Mouse (Mus musculus): ENCODE measurements around the gene Klk1b3.
"Not testable (repeated sequence)": the region's sequence is repeated elsewhere in the genome, so short reads cannot be mapped to it uniquely, and the experiment has no call there.

The Klk1b3 gene

DNA sequence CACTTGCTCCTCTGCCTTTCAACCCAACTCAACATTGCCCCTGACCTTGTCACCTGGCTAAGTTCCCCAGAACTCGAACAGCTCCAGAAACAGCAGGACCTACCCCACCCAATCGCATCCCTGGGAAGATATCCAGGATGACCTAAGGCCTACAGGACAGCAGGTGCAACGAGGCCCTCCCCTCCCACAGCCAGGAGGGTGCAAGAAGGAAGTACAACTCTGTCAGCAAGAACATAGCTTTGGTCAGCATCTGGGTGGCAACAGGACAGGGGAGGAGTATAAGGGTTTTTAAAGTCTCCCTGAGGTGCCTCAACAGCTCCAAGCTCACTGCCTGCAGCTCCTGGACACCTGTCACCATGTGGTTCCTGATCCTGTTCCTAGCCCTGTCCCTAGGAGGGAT lies at the start of gene Klk1b3:
TSS of gene Klk1b3 (plus strand) at position 301 of the 400 bp plus-strand sequence.
- no peak for DNase-seq

DNA sequence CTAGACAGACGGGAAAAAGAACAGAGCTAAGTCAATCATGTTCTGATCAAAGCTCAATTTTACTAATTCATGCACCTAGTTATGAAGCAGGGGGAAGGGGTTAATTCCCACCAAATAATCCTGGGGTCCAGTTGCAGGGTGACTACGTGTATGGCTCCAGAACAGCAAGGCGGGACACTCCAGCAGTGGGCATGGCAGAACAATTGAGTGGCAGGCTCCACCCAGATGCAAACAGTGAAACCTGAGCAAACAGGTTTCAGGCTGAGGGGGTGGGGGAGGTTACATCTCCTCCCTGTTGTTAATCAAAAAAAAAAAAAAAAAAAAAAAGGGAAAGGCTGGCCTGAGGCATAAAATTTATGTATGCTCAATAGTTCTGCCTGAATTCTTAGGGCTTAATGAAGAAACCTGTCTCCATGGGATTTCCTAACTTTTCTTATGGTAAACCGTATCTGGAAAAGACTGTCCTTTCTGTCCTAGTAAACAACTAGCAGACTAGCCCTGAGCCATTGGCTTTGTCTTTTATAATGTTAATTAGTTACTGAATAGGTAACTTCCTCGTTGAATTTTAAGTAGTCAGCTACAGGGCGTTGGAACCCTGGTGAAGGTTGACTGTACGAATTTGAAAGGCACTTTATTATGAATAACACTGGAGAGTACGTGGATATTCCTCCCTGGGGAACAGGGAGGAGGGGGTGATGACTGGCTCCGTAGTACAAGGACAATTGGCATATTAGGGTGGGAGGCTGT lies 18.5 kb upstream of the Klk1b3 start:
- DNase-seq = no peak

DNA sequence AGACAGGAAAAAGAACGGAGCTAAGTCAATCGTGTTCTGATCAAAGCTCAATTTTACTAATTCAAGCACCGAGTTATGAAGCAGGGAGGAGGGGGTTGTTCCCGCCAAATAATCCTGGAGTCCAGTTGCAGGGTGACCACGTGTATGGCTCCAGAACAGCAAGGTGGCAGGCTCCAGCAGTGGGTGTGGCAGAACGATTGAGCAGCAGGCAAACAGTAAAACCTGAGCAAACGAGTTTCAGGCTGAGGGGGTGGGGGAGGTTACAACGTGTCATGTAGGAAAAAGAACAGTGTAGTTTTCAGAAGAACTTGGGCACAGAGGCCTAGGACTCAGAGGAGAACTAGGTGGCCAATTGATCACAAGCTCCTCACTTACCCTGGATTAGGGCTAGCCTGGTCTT lies 11.5 kb upstream of the Klk1b3 start:
- DNase-seq = not testable (repeated sequence)

DNA sequence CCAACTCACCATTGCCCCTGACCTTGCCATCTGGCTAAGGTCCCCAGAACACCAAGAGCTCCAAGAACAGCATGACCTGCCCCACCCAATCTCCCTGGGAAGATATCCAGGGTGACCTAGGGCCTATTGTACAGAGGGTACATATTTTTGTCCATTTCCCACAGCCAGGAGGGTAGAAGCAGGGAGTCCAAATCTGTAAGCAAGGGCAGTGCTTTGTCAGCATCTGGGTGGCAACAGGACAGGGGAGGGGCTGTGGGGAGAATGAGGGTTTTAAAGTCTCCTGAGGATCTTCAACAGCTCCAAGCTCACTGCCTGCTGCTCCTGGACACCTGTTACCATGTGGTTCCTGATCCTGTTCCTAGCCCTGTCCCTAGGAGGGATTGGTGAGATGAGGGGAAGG lies 10.1 kb upstream of the Klk1b3 start, which contains the start of gene Klk1b24:
TSS of gene Klk1b24 (plus strand) at position 301 of the 400 bp plus-strand sequence.
- DNase-seq = not testable (repeated sequence)

DNA sequence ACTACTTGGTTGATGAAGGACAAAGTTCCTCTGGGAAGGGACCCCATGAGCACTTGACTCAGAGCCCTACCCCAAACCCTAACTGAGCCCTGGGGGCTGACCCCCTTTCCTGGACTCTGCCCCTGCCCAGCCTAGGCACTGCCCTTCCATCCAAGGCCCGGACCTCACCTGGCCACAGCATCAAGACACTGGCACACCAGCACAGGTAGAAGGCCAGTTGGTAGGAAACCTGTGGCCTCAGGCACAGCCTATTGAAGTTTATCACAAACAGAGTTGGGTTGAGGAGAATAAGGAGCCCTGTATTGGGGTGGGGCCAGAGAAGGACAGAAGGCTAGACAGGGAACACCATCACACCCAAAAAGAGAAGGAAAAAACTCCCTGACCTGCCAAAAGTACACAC lies 4.5 kb upstream of the Klk1b3 start:
- not testable (repeated sequence) for DNase-seq

DNA sequence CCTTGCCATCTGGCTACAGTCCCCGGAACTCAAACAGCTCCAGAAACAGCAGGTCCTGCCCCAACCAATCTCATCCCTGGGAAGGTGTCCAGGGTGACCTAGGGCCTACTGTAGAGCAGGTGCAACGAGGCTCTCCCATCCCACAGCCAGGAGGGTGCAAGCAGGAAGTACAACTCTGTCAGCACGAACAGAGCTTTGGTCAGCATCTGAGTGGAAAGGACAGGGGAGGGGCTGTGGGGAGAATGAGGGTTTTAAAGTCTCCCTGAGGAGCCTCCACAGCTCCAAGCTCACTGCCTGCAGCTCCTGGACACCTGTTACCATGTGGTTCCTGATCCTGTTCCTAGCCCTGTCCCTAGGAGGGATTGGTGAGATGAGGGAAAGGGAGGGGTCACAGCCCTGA lies 9.1 kb downstream of the Klk1b3 start, which contains the start of gene Klk1b4:
TSS of gene Klk1b4 (plus strand) at position 301 of the 400 bp plus-strand sequence.
- not testable (repeated sequence) for DNase-seq

DNA sequence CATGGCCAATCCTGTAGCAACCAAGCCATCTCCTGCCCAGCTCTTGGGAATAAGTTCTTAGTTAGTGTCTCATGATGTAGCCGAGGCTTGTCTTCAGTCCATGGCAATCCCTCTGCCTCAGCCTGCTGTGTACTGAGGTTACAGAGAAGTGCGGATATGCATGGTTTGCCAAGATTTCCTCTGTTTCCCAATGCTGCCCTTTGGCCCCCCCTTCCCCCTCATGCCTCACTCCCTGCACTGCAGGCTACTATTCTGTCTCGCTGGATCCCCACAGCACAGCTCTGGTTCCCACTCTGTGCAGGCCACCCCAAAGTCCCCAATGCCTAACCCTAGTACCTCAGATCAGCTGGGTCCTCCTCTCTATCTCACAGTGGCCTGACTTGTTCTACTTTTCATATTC lies 10.3 kb downstream of the Klk1b3 start:
- no peak for DNase-seq

DNA sequence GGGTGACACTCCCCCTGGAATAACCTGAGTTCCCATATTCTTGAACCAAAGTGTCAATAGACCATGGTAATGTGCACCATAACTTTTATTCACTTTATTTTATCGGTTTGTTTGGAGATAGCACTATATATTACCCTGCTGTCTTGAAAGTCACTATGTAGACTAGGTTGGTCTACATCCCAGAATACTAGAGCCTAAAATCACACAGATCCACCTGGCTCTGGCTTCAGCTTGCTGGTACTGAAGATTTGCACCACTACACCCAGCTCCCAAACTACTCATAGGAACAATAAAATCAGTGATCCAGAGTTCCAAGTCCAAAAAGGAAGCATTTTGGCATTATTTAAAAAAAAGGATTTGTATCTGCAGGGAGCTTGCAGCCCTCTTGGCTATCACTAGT lies 17.7 kb downstream of the Klk1b3 start, which contains the start of gene Klk1b5:
TSS of gene Klk1b5 (plus strand) at position 301 of the 400 bp plus-strand sequence.
- DNase-seq = no peak

DNA sequence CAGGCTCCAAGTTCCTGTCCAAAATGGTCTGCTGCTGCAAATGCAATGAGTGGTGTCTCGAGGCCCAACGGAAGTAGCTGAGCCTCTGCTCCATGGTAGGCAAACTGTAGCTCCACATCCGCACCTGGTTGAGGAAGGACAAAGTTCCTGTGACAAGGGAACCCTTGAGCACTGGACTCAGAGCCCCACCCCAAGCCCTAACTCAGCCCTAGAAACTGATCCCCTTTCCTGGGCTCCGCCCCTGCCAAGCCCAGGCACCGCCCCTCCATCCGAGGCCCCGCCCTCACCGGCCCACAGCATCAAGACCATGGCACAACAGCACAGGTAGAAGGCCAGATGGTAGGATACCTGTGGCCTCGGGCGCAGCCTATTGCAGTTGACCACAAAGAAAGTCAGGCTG lies 23.6 kb downstream of the Klk1b3 start:
- not testable (repeated sequence) for DNase-seq

DNA sequence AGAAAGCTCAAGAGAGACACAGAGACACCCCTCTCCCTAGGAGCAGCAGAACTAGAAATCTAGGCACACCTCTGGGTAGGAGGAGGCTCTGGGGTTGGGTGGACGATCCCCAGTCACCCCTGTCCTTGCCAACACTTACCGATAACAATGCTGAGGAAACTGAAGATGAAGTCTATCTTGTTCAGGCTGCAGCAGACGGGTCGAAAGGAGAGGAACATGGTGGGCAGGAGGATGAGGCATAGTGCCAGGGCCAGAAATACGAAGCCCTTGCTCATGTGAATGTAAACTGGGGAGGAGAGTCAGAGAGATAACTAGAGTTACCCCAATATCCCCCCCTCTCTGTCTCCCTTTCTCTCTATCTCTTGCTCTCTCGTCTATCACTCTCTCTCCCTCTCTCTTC lies 24.3 kb downstream of the Klk1b3 start:
- DNase-seq = not testable (repeated sequence)

DNA sequence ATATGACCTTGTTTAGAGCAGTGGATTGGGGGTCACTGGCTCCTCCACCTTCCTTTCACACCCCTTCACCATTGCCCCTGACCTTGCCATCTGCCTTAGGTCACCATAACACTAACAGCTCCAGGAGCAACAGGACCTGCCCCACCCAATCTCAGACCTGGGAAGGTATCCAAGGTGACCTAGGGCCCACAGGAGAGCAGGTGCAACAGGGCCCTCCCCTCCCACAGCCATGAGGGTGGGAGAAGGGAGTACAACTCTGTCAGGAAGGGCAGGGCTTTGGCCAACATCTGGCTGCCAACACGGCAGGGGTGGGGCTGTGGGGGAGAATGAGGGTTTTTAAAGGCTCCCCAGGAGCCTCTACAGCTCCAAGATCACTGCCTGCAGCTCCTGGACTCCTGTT lies 27.1 kb downstream of the Klk1b3 start, which contains the start of gene Klk1:
TSS of gene Klk1 (plus strand) at position 285 of the 400 bp plus-strand sequence.
- no peak for DNase-seq

DNA sequence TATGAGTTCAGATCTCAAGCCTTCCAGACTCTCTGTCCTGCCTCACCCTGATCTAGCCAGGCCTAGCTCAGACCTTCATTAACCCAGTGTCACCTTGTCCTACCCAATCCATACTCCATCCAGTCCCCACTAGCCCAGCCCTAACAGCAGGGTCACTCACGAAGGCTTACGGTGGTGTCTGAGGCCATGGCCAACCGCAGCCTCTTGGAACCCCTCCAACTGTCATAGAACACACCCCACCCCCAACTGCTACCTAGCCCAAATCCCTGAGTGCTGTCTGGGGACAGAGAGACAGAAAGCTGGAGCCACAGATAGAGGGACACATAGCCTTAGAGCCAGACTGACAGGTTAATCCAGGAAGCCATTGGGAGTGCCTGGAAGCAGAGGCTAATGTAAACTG lies 37.9 kb downstream of the Klk1b3 start, which contains the start of gene Gm36864:
TSS of gene Gm36864 (plus strand) at position 269 of the 400 bp plus-strand sequence.
- DNase-seq = no peak

DNA sequence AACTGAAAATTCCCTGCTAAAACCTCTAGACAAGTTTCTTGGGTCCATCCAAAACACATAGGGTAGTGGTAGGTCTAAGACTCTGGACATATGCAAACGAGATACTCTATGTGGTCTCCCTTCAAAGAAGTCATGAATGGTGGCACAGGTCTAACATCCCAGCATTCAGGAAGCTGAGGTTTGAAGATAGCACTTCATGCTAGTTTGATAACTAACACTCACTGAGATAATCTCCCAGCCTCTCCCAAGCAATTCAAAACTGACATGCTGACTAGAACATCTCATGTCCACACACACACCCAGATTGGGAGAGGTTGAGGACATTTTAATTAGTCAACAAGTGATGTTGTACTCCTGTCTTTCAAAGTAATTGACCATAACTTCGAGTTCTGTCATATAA lies 41.9 kb downstream of the Klk1b3 start:
- DNase-seq = no peak

DNA sequence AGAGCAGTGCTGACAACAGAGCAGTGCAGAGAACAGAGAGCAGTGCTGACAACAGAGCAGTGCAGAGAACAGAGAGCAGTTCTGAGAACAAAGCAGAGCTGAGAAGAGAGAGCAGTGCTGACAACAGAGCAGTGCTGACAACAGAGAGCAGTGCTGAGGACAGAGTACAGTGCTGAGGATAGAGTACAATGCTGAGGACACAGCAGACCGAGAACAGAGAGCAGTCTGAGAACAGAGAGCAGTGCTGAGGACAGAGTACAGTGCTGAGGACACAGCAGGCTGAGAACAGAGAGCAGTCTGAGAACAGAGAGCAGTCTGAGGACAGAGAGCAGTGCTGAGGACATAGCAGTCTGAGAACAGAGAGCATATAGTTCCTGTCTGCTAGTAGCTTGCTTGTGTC lies 42.7 kb downstream of the Klk1b3 start:
- DNase-seq = no peak

DNA sequence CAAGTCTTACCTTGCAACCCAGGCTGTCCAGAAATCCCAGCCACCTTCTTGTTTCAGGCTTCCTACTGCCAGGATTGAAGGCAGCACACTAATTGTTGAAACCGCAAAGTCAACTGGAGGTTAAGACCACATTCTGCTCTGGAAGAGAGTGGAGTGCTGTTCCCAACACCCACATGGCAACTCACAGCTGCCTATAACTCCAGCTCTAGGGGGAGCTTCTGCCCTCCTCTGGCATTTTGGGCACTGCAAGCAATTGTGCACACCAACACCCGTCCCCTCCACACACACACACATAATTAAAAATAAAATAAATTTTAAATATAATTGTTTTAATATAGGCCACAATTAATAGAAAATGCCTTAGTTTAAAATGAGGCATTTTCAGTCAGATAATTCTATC lies 43.2 kb downstream of the Klk1b3 start:
- DNase-seq = no peak

DNA sequence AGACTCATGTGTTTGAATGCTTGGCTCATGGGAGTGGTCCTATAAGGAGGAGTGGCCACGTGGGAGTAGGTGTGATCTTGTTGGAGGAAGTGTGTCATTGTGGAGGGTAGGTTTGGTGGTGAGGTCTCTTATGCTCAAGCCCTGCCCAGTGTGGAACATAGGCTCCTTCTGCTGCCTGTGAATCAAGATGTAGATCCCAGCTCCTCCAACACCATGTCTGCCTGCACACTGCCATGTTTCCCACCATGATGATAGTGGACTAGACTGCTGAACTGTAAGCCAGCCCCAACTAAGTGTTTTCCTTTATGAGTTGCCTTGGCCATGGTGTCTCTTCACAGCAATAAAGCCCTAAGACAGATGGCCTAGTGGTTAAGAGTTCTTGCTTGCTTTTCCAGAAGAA lies 46.1 kb downstream of the Klk1b3 start:
- no peak for DNase-seq

DNA sequence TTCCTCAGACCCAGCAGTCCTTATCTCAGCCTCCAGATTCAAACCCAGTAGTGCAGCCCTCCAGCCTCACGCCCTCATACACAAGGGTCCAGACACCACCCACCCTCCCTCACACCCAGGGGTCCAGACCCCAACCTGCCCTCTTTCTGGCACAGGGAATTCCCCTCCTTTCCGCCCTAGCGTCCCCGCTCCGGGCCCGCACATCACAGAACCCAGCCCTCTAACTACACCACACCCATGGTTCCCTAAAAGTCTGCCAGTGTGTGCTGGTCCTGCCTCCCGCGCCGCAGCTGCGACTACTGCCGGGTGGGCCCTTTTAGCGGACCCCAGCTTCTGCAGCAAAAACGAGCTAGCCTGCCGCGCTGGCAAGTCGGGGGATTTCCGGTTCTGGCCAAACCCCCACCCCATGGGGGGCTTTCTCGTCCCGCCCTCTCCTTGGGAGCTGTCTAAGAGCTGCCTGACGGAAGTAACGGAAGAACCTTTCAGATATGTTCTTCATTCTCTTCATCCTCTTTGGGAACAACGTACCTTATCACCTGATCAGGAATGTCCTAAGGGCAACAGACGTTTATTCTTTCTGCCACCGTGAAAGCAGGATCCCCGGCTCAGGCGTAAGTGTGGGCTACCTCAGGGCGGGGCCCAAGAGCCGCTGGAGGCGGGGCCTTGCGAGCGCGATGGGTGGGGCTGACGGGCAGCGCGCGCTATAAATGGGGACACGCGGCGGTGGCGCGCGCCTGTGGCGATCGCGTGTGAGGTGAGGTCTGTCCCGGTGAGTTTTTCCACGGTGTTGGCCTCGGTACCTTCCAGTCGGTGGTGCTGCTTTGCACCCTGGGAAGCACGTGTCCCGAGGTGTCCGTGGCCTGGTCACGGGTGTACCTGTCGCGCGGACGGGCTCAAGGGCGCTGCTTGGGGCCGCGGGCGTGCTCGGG lies 48.3 kb downstream of the Klk1b3 start, which contains the start of the genes 1700028J19Rik and 2410002F23Rik:
TSS of gene 1700028J19Rik (minus strand) at position 641 of the 929 bp plus-strand sequence.
TSS of gene 2410002F23Rik (plus strand) at position 668 of the 929 bp plus-strand sequence.
- peak; percentile 95 to 96 for DNase-seq

DNA sequence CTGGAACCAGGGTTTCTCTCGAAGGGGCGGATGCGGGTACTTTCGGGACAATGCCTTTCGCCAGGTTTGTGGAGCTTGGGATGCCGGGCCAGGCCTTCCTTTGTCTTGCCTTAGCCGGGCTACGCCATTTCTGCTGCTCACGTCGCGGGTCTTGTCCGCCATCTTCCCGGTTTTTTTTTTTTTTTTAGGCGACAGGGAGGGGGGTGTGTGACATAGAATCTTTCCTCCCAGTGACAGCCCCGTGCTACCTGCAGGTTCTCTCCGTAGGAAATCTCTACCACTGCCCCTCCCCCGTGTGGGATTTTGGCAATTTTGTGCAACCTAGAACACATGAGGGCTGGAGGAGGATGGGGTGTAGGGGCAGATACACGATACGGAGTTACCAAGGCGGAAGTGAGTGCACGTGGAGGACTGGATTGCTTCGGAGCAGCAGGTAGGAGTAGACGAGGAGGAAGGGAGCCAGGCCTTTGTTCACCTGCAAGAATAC lies 49.0 kb downstream of the Klk1b3 start:
- no peak for DNase-seq

DNA sequence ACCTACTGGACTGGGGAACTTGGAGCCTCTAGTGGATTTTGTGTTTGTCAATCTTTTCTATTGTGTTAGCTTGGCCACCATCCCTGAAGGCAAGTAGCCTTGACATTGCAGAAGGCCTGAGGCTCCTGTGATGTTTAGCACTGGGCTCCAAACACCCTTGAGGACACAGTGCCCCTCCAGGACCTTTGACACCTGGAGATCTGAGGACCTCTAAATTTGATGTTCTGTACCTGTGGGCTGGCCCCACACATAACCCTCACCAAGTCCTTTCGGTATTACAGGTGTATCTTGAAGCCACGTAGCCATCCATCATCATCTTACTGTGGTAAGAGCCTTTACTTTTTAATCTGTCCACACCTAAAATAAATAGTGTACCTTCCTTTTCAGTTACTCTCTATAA lies 50.0 kb downstream of the Klk1b3 start:
- no peak for DNase-seq

DNA sequence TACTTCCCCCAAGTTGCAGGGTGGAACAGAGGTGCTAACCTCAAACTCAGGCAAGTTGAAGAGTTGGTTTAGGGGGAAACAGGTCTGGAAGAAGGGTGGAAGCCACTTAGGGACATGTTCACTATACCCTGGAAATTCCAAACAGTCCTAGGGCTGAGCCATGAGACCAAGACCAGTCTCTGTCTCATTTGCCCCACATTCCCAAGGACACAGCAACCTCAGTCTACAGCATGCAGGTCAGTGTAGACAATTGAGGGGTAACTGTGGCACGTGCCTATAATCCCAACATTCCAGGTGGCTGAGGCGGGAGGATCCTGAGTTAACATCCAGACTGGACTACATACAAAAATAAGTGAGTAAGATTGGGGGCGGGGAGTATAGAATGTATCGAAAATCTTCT lies 51.3 kb downstream of the Klk1b3 start:
- no peak for DNase-seq

DNA sequence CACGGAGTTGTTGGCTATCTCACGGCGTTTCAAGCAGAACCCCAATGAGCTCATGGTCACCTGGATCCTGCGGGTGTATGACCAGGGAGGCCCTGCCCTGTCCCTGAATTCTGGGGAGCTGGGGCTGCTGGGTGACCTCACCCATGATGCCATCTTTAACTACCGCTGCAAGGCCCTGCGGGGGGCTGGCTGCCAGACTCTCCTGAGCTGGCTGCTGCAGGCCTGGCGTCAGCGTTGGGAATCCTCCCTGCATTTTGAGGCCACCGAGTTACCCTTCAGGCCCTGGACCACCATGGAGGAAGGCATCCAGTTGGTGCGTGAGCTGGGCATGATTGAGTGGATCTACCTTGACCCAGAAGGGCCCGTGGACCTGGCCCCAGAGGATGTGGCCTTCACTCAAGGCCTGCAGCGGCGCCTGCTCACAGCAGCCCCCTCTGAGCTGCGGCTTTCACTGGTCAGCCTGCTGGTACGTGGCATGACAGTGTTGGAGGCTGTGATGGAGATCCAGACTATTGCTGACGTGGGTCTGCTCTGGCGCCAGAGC lies 52.8 kb downstream of the Klk1b3 start:
- DNase-seq = not testable (repeated sequence)
